Mouse (Mus musculus): ENCODE data around the gene Homer2. TPM values are rescaled to one million over a fixed set of nuclear protein-coding genes. Genes with fewer than 3 reads are reported as not detected.

Homer2 gene
- polyA plus RNA-seq, 1 experiment from 2014 or later = 29.3 TPM

GRCm38 (mm10) chr7:81657631-81658347, 49.5 kb downstream of the Homer2 start:
- H3K4me2 ChIP-seq (ENCODE audit: low read depth, low read length) = no peak overlapping the region
- H3K4me1 ChIP-seq (replicated peaks; ENCODE audit: control insufficient read depth, insufficient read depth, low read length) = peaks cover 15% of the 10 kb centered on the region
- ATAC-seq (ENCODE audit: low read depth) = no peak
- no peak overlapping the region for H3K4me3 ChIP-seq (ENCODE audit: low read length)
- H3K27ac ChIP-seq (ENCODE audit: low read length) = no peak overlapping the region
- H3K36me3 ChIP-seq (ENCODE audit: control insufficient read depth, insufficient read depth, low read length) = no peaks in the 10 kb centered on the region
- no peak overlapping the region for H3K9ac ChIP-seq (ENCODE audit: low read length)
- H3K27me3 ChIP-seq (ENCODE audit: control insufficient read depth, insufficient read depth, low read depth, low read length) = no peaks in the 10 kb centered on the region
- H3K9me3 ChIP-seq (ENCODE audit: control insufficient read depth, low read length) = no peaks in the 10 kb centered on the region
- WGBS = 80% methylated on average over 2 of the region's 2 CpGs

DNA sequence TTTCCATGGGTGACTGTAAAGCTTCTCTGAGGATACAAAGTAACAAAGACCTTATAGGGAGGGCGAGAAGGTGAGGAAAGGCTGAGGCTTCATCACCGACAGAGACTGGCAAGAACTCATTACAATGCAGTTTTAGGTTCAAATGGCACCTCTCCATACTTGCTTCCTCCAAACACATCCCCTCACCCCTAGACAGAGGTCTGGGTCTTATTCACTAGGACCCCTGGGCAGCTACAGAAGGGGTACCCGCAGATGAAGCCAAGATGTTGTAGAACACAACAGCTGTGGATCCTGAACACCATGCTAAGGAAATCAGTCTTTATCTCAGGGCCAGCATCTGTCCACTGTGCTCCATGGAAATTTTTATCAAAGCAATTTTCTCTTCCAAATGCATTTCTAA, 50.3 kb downstream of the Homer2 start:
- no peak overlapping the region for H3K4me2 ChIP-seq (ENCODE audit: low read depth, low read length)
- no peak for ATAC-seq (ENCODE audit: low read depth)
- no peak overlapping the region for H3K9ac ChIP-seq (ENCODE audit: low read length)
- H3K27ac ChIP-seq (ENCODE audit: low read length) = no peak overlapping the region
- H3K36me3 ChIP-seq (ENCODE audit: control insufficient read depth, insufficient read depth, low read length) = no peaks in the 10 kb centered on the region
- H3K9me3 ChIP-seq (ENCODE audit: control insufficient read depth, low read length) = no peaks in the 10 kb centered on the region
- H3K4me1 ChIP-seq (replicated peaks; ENCODE audit: control insufficient read depth, insufficient read depth, low read length) = peaks cover 15% of the 10 kb centered on the region
- no peaks in the 10 kb centered on the region for H3K27me3 ChIP-seq (ENCODE audit: control insufficient read depth, insufficient read depth, low read depth, low read length)
- H3K4me3 ChIP-seq (ENCODE audit: low read length) = no peak overlapping the region
- 72% methylated on average over 3 of the region's 3 CpGs for WGBS

DNA sequence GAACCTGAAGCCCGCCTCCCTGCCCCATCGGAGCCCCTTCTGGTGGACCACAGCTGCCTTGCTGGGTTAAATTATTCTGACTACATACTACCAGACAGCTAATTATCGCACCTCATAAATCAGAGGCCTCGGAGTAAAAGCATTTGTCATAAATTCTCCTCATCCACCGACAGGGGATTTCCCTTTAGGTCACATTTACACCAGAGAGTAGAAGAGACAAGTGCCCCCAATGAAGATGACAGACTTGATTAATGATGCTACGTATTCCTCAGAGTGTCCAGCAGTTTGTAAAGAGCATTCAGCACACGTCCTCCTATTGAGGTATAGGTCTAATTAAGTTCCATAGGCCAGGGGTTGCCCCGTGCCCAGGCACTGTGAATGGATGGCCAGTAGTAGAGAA, 50.7 kb downstream of the Homer2 start:
- Histone ChIP-seq H3K36me3 (ENCODE audit: control insufficient read depth, insufficient read depth, low read length) (no peaks in the 10 kb centered on the region), H3K27me3 (ENCODE audit: control insufficient read depth, insufficient read depth, low read depth, low read length) (no peaks in the 10 kb centered on the region), H3K4me2 (ENCODE audit: low read depth, low read length) (no peak overlapping the region), H3K9ac (ENCODE audit: low read length) (no peak overlapping the region), H3K4me3 (ENCODE audit: low read length) (no peak overlapping the region), H3K27ac (ENCODE audit: low read length) (no peak overlapping the region), H3K4me1 (replicated peaks; ENCODE audit: control insufficient read depth, insufficient read depth, low read length) (peaks cover 15% of the 10 kb centered on the region), H3K9me3 (ENCODE audit: control insufficient read depth, low read length) (no peaks in the 10 kb centered on the region)
- ATAC-seq (ENCODE audit: low read depth) = no peak
- 45% methylated on average over 8 of the region's 8 CpGs for WGBS

DNA sequence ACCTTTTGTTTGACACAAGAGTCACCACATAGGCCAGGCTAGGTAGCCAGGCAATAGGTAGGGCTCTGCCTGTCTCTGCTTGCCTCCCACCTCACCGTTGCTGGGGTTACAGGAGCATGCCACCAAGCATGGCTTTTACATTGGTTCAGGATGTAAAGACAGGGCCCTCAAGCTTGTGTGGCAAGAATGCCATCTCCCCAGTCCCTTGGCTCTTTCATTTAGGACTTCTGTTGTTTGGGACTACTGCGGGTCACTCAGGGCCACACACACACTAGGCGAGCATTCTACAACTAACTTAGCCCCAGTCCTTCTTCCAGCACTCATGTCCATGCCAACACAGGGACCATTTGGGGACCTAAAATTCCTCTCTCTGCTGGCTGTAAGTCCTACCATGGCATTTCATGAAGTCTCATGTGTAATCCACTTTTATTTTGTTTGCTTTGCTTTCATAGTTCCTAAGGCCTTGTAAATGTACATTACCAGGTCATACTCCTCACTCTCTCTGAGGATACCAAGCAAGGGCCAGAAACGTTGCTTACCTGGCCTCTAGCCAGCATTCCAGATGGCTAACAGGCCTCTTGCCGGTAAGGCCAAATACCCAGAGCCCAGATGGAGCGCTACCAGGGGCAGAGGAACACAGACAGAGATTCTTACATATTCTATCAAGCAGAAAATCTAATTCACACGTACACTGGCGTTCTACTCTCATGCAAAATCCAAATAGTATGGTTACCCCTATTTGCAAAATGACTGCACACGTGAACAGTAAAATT, 52.2 kb downstream of the Homer2 start:
- no peaks in the 10 kb centered on the region for H3K27me3 ChIP-seq (ENCODE audit: control insufficient read depth, insufficient read depth, low read depth, low read length)
- peaks cover 15% of the 10 kb centered on the region for H3K4me1 ChIP-seq (replicated peaks; ENCODE audit: control insufficient read depth, insufficient read depth, low read length)
- no peak overlapping the region for H3K4me2 ChIP-seq (ENCODE audit: low read depth, low read length)
- H3K9ac ChIP-seq (ENCODE audit: low read length) = no peak overlapping the region
- no peaks in the 10 kb centered on the region for H3K36me3 ChIP-seq (ENCODE audit: control insufficient read depth, insufficient read depth, low read length)
- 0 out of 2 replicates have a peak, but pooled peaks have one; percentile 23 for ATAC-seq (ENCODE audit: low read depth)
- peak overlapping the region; percentile 32; the same call in 1 of the 2 replicates for H3K27ac ChIP-seq (ENCODE audit: low read length)
- 58% methylated on average over 9 of the region's 9 CpGs for WGBS
- no peak overlapping the region for H3K4me3 ChIP-seq (ENCODE audit: low read length)
- no peaks in the 10 kb centered on the region for H3K9me3 ChIP-seq (ENCODE audit: control insufficient read depth, low read length)

GRCm38 (mm10) chr7:81653988-81654387, 53.3 kb downstream of the Homer2 start:
- Histone ChIP-seq H3K9ac (ENCODE audit: low read length) (no peak overlapping the region), H3K4me1 (replicated peaks; ENCODE audit: control insufficient read depth, insufficient read depth, low read length) (peaks cover 15% of the 10 kb centered on the region), H3K27ac (ENCODE audit: low read length) (no peak overlapping the region), H3K4me2 (ENCODE audit: low read depth, low read length) (no peak overlapping the region), H3K4me3 (ENCODE audit: low read length) (no peak overlapping the region), H3K36me3 (ENCODE audit: control insufficient read depth, insufficient read depth, low read length) (no peaks in the 10 kb centered on the region), H3K27me3 (ENCODE audit: control insufficient read depth, insufficient read depth, low read depth, low read length) (no peaks in the 10 kb centered on the region), H3K9me3 (ENCODE audit: control insufficient read depth, low read length) (no peaks in the 10 kb centered on the region)
- ATAC-seq (ENCODE audit: low read depth) = no peak
- WGBS = 27% methylated on average over 8 of the region's 8 CpGs

DNA sequence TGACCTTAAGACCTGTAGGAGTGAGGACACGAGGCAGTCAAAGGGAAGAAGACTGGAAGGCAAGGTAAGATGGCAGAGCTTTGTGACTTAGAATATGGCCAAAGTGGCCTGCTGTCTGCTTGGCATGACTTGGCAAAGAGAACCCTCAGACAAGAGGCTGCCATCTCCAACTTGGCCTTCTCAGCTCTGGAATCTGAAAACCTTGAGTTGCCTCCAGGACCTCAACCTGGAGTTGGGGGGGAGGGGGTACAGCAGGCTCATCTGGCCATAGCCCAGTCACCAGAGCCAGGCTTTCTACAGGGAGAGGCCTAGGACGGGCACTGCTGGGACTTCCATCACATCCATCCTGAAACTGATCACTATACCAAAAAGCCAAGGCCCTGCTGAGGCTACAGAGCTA, 55.0 kb downstream of the Homer2 start:
- Histone ChIP-seq H3K9me3 (ENCODE audit: control insufficient read depth, low read length) (no peaks in the 10 kb centered on the region), H3K27me3 (ENCODE audit: control insufficient read depth, insufficient read depth, low read depth, low read length) (no peaks in the 10 kb centered on the region), H3K4me2 (ENCODE audit: low read depth, low read length) (no peak overlapping the region), H3K36me3 (ENCODE audit: control insufficient read depth, insufficient read depth, low read length) (no peaks in the 10 kb centered on the region), H3K9ac (ENCODE audit: low read length) (no peak overlapping the region), H3K4me1 (replicated peaks; ENCODE audit: control insufficient read depth, insufficient read depth, low read length) (peaks cover 15% of the 10 kb centered on the region), H3K27ac (ENCODE audit: low read length) (no peak overlapping the region), H3K4me3 (ENCODE audit: low read length) (no peak overlapping the region)
- 72% methylated on average over 2 of the region's 2 CpGs for WGBS
- no peak for ATAC-seq (ENCODE audit: low read depth)

- Histone ChIP-seq H3K9ac (ENCODE audit: low read length) (no peak overlapping the region), H3K4me1 (replicated peaks; ENCODE audit: control insufficient read depth, insufficient read depth, low read length) (peaks cover 15% of the 10 kb centered on the region), H3K4me3 (ENCODE audit: low read length) (no peak overlapping the region), H3K9me3 (ENCODE audit: control insufficient read depth, low read length) (no peaks in the 10 kb centered on the region), H3K27me3 (ENCODE audit: control insufficient read depth, insufficient read depth, low read depth, low read length) (no peaks in the 10 kb centered on the region), H3K36me3 (ENCODE audit: control insufficient read depth, insufficient read depth, low read length) (no peaks in the 10 kb centered on the region), H3K27ac (ENCODE audit: low read length) (no peak overlapping the region), H3K4me2 (ENCODE audit: low read depth, low read length) (no peak overlapping the region)
- ATAC-seq (ENCODE audit: low read depth) = no peak
- 56% methylated on average over 5 of the region's 5 CpGs for WGBS
Measured at GRCm38 (mm10) chr7:81651284-81651683, 56.0 kb downstream of the Homer2 start.

DNA sequence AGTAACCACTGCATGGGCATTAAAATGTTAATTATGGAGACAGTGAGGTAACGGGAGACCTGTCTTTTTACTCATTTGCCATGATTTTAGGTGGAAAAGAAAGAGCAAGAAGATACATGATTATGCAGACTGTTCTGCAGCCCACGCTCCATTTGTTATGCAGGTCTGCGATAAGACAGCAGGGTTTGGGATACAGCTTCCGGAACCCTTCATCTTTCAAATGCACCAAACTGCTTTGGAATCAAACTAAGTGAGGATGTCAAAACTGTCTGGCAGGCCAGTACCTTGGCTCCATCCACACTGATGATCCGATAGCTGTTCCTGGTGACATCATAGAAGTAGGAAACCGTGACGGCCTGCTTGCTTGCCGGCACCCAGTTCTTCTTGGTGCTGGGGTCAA, 58.1 kb downstream of the Homer2 start:
- Histone ChIP-seq H3K36me3 (ENCODE audit: control insufficient read depth, insufficient read depth, low read length) (no peaks in the 10 kb centered on the region), H3K4me1 (replicated peaks; ENCODE audit: control insufficient read depth, insufficient read depth, low read length) (peaks cover 7% of the 10 kb centered on the region), H3K4me2 (ENCODE audit: low read depth, low read length) (no peak overlapping the region), H3K27me3 (ENCODE audit: control insufficient read depth, insufficient read depth, low read depth, low read length) (no peaks in the 10 kb centered on the region), H3K9ac (ENCODE audit: low read length) (no peak overlapping the region), H3K9me3 (ENCODE audit: control insufficient read depth, low read length) (no peaks in the 10 kb centered on the region), H3K4me3 (ENCODE audit: low read length) (no peak overlapping the region), H3K27ac (ENCODE audit: low read length) (no peak overlapping the region)
- ATAC-seq (ENCODE audit: low read depth) = no peak
- 73% methylated on average over 8 of the region's 8 CpGs for WGBS

DNA sequence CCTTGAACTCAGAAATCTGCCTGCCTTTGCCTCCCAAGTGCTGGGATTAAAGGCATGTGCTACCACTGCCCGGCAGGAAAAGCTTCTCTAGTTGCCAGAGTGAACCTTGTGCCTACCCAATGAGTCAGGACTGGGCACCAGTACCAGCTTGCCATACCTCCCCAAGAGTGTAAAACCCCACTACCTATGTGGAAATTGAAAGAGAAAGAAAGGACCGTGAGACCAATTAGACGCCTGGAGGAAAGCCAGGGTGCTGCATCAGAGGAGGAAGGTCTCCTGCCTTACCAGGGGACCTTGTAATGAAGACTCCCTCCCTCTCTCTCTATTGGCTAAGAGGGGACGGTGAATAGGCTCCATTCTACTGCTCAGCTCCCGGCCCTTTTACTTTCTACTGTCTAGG, 59.4 kb downstream of the Homer2 start:
- 77% methylated on average over 5 of the region's 5 CpGs for WGBS
- H3K9me3 ChIP-seq (ENCODE audit: control insufficient read depth, low read length) = no peaks in the 10 kb centered on the region
- no peak overlapping the region for H3K4me2 ChIP-seq (ENCODE audit: low read depth, low read length)
- no peaks in the 10 kb centered on the region for H3K27me3 ChIP-seq (ENCODE audit: control insufficient read depth, insufficient read depth, low read depth, low read length)
- no peak overlapping the region for H3K9ac ChIP-seq (ENCODE audit: low read length)
- H3K4me1 ChIP-seq (replicated peaks; ENCODE audit: control insufficient read depth, insufficient read depth, low read length) = no peaks in the 10 kb centered on the region
- no peak overlapping the region for H3K27ac ChIP-seq (ENCODE audit: low read length)
- H3K36me3 ChIP-seq (ENCODE audit: control insufficient read depth, insufficient read depth, low read length) = no peaks in the 10 kb centered on the region
- no peak for ATAC-seq (ENCODE audit: low read depth)
- H3K4me3 ChIP-seq (ENCODE audit: low read length) = no peak overlapping the region

Measured in lung, embryonic 16.5 days (tissue).